Mouse (Mus musculus): ENCODE measurements around the gene Tssk1. TPM values are rescaled to one million over a fixed set of nuclear protein-coding genes. Genes with fewer than 3 reads are reported as not detected.
A peak's percentile ranks its signal among the peaks of the same experiment; 100 is the strongest.

The Tssk1 gene
- polyA plus RNA-seq, 1 experiment from 2014 or later: 0.04 TPM

GRCm38 (mm10) chr16:17945081-17945831 is 51.2 kb downstream of the Tssk1 start:
- no peaks in the 10 kb centered on the region for H3K27me3 ChIP-seq (replicated peaks; ENCODE audit: control insufficient read depth, insufficient read depth, low read length)
- no peaks in the 10 kb centered on the region for H3K9me3 ChIP-seq (ENCODE audit: control insufficient read depth)
- H3K4me2 ChIP-seq (replicated peaks; ENCODE audit: low read depth): peak overlapping the region; percentile 27; the same call in 1 of the 2 replicates
- no peak overlapping the region for H3K4me3 ChIP-seq (ENCODE audit: low read depth, low read length)
- WGBS: 28% methylated on average over 7 of the region's 7 CpGs
- no peaks in the 10 kb centered on the region for H3K4me1 ChIP-seq (replicated peaks; ENCODE audit: control insufficient read depth, insufficient read depth, low read length)
- ATAC-seq: peak; percentile 81
- TF ChIP-seq CTCF (IDR thresholded peaks at IDR 0.05; ENCODE audit: low read depth): no peak
- no peaks in the 10 kb centered on the region for H3K36me3 ChIP-seq (ENCODE audit: control insufficient read depth, insufficient read depth)
- no peak overlapping the region for H3K27ac ChIP-seq (ENCODE audit: low read depth, low read length)
- no peak overlapping the region for H3K9ac ChIP-seq (ENCODE audit: low read depth, low read length)

Other genes with a start within 250 kb of the Tssk1 start
- gene Ccdc74a, start 247.8 kb upstream of the Tssk1 start, polyA plus RNA-seq (2015; fragmentation: Nextera tagmentation; extraction: Ambion mirVana): 8.0 and 9.4 TPM in 2 replicates
- gene Med15, start 161.3 kb upstream of the Tssk1 start, polyA plus RNA-seq (2015; fragmentation: Nextera tagmentation; extraction: Ambion mirVana): 26.6 TPM in 2 replicates
- gene Klhl22, start 134.6 kb upstream of the Tssk1 start, polyA plus RNA-seq (2015; fragmentation: Nextera tagmentation; extraction: Ambion mirVana): 29.0 and 29.9 TPM in 2 replicates
- gene Scarf2, start 96.9 kb upstream of the Tssk1 start, polyA plus RNA-seq (2015; fragmentation: Nextera tagmentation; extraction: Ambion mirVana): 6.3 and 6.9 TPM in 2 replicates
- gene B830017H08Rik, start 61.1 kb upstream of the Tssk1 start, polyA plus RNA-seq (2015; fragmentation: Nextera tagmentation; extraction: Ambion mirVana): not detected in 2 replicates
- 0.39 and 0.59 TPM in 2 replicates for gene Car15, start 55.9 kb upstream of the Tssk1 start, polyA plus RNA-seq (2015; fragmentation: Nextera tagmentation; extraction: Ambion mirVana)
- gene Gm20518, start 2.6 kb upstream of the Tssk1 start, polyA plus RNA-seq (2015; fragmentation: Nextera tagmentation; extraction: Ambion mirVana): not detected in 2 replicates
- gene Dgcr2, start 4.3 kb downstream of the Tssk1 start, polyA plus RNA-seq (2015; fragmentation: Nextera tagmentation; extraction: Ambion mirVana): 35.0 and 35.3 TPM in 2 replicates
- gene Tssk2, start 4.4 kb downstream of the Tssk1 start, polyA plus RNA-seq (2015; fragmentation: Nextera tagmentation; extraction: Ambion mirVana): not detected in 2 replicates
- 12.2 and 12.5 TPM in 2 replicates for gene Ess2, start 17.1 kb downstream of the Tssk1 start, polyA plus RNA-seq (2015; fragmentation: Nextera tagmentation; extraction: Ambion mirVana)
- not detected in 2 replicates for gene Gsc2, start 20.8 kb downstream of the Tssk1 start, polyA plus RNA-seq (2015; fragmentation: Nextera tagmentation; extraction: Ambion mirVana)
- gene Slc25a1, start 34.0 kb downstream of the Tssk1 start, polyA plus RNA-seq (2015; fragmentation: Nextera tagmentation; extraction: Ambion mirVana): 236 and 245 TPM in 2 replicates
- not detected in 2 replicates for gene Vpreb2, start 86.2 kb downstream of the Tssk1 start, polyA plus RNA-seq (2015; fragmentation: Nextera tagmentation; extraction: Ambion mirVana)
- gene Dgcr6, start 158.6 kb downstream of the Tssk1 start, polyA plus RNA-seq (2015; fragmentation: Nextera tagmentation; extraction: Ambion mirVana): 98.4 and 106 TPM in 2 replicates
- gene Prodh, start 196.0 kb downstream of the Tssk1 start, polyA plus RNA-seq (2015; fragmentation: Nextera tagmentation; extraction: Ambion mirVana): 23.2 and 40.9 TPM in 2 replicates
- gene Rtn4r, start 233.4 kb downstream of the Tssk1 start, polyA plus RNA-seq (2015; fragmentation: Nextera tagmentation; extraction: Ambion mirVana): 1.6 and 1.9 TPM in 2 replicates